Mouse (Mus musculus) small intestine, adult 2 months (tissue): ENCODE measurements around the gene Ckmt1. TPM values are rescaled to one million over a fixed set of nuclear protein-coding genes. Genes with fewer than 3 reads are reported as not detected.

ENCODE experiments used
- H3K27ac ChIP-seq: fragments of 200-500 bp; 2 replicates; pipeline ENCODE4 v1.5.1; 2012; ENCODE audit warnings: low read depth, low read length, control low read depth, inconsistent platforms; ENCODE audit not compliant: insufficient read depth
- H3K27me3 ChIP-seq: fragments of 200-500 bp; 2 replicates; pipeline ENCODE4 v1.6.1; 2012; ENCODE audit warnings: mild to moderate bottlenecking, moderate library complexity, low read length, inconsistent platforms; ENCODE audit not compliant: control insufficient read depth, insufficient read depth
- H3K36me3 ChIP-seq: fragments of 200-500 bp; 2 replicates; pipeline ENCODE4 v1.6.1; 2012; ENCODE audit warnings: mild to moderate bottlenecking, low read length, control low read depth, inconsistent platforms; ENCODE audit not compliant: control insufficient read depth, insufficient read depth
- H3K4me1 ChIP-seq: fragments of 200-500 bp; 2 replicates; pipeline ENCODE4 v1.6.1; 2012; ENCODE audit warnings: low read length, inconsistent platforms, mixed read lengths; ENCODE audit not compliant: control insufficient read depth, insufficient read depth, insufficient read length
- H3K4me3 ChIP-seq: fragments of 200-500 bp; 2 replicates; pipeline ENCODE4 v1.5.1; 2012; ENCODE audit warnings: low read depth, mild to moderate bottlenecking, control low read depth, inconsistent platforms, low read length, moderate library complexity
- CTCF ChIP-seq: fragments of 200-500 bp; IDR thresholded peaks from 2 replicates; pipeline ENCODE4 v1.5.1; 2012; ENCODE audit warnings: low read depth, mild to moderate bottlenecking, control low read depth, inconsistent platforms, low read length, moderate library complexity, mixed read lengths; ENCODE audit not compliant: insufficient replicate concordance, insufficient read length; ENCODE audit errors: extremely low read depth
- POLR2A ChIP-seq: fragments of 200-500 bp; IDR thresholded peaks from 2 replicates; pipeline ENCODE4 v1.6.1; 2012; ENCODE audit warnings: low read depth, mild to moderate bottlenecking, control low read depth, inconsistent platforms, low read length, moderate library complexity
- WGBS: fragments of 180-500 bp; shearing (Covaris S2); methylation state at CpG from one replicate; pipeline ENCODE4 v1.1.7; 2018; 5-methylcytosine and 5-hydroxymethylcytosine counted together
- polyA plus RNA-seq: library from polyadenylated mRNA; depleted of rRNA; stranded (reverse); fragments of >200 nt; gene quantifications from 2 replicates; pipeline ENCODE4 v1.2.3, GENCODE M21; 2012; rRNA removed

The Ckmt1 gene
- polyA plus RNA-seq, result 1,046 and 2,297 TPM in 2 replicates

- peaks cover 17% of the 10 kb centered on the region for H3K36me3 ChIP-seq
- peak within 1 kb of the TSS; percentile 81 for H3K4me3 ChIP-seq
- TF ChIP-seq POLR2A (peak; percentile 83), CTCF (no peak)
- H3K27me3 ChIP-seq, result no peaks in the 10 kb centered on the region
- WGBS, result 13% methylated on average over 5 of the region's 5 CpGs
- H3K27ac ChIP-seq, result peak within 1 kb of the TSS; percentile 99
- H3K4me1 ChIP-seq, result peaks cover 23% of the 10 kb centered on the region
These were observed at the start of gene Ckmt1 for GRCm38 (mm10) chr2:121357494-121357893. Gene Ckmt1, plus strand, starts transcription at chr2:121357714.

- H3K27ac ChIP-seq, result no peak overlapping the region
- peaks cover 15% of the 10 kb centered on the region for H3K36me3 ChIP-seq
- WGBS, result 15% methylated on average over 5 of the region's 5 CpGs
- no peaks in the 10 kb centered on the region for H3K27me3 ChIP-seq
- 0 out of 2 replicates have a peak, but pooled peaks cover 5% of the 10 kb centered on the region for H3K4me1 ChIP-seq
- H3K4me3 ChIP-seq, result peak overlapping the region; percentile 33; the same call in 1 of the 2 replicates
- no peak for TF ChIP-seq CTCF
These were observed 48.5 kb upstream of the Ckmt1 start for GRCm38 (mm10) chr2:121308997-121309416.

- H3K36me3 ChIP-seq, result peaks cover 55% of the 10 kb centered on the region
- no peaks in the 10 kb centered on the region for H3K27me3 ChIP-seq
- no peak overlapping the region for H3K27ac ChIP-seq
- no peaks in the 10 kb centered on the region for H3K4me1 ChIP-seq
- 81% methylated on average over 8 of the region's 8 CpGs for WGBS
- H3K4me3 ChIP-seq, result no peak overlapping the region
- TF ChIP-seq POLR2A, result no peak
- no peak for TF ChIP-seq CTCF
These were observed 41.2 kb upstream of the Ckmt1 start for GRCm38 (mm10) chr2:121316278-121316677.

- no peak overlapping the region for H3K4me3 ChIP-seq
- no peaks in the 10 kb centered on the region for H3K4me1 ChIP-seq
- TF ChIP-seq CTCF (no peak), POLR2A (no peak)
- H3K36me3 ChIP-seq, result peaks cover 57% of the 10 kb centered on the region
- 96% methylated on average over 10 of the region's 10 CpGs for WGBS
- no peaks in the 10 kb centered on the region for H3K27me3 ChIP-seq
- H3K27ac ChIP-seq, result no peak overlapping the region
These were observed 34.5 kb upstream of the Ckmt1 start for GRCm38 (mm10) chr2:121323041-121323440.

GRCm38 (mm10) chr2:121323693-121324470 lies 33.6 kb upstream of the Ckmt1 start:
- WGBS, result 61% methylated on average over 10 of the region's 10 CpGs
- no peak overlapping the region for H3K27ac ChIP-seq

GRCm38 (mm10) chr2:121329492-121329891 lies 28.0 kb upstream of the Ckmt1 start:
- WGBS, result 91% methylated on average over 2 of the region's 2 CpGs
- TF ChIP-seq CTCF (no peak), POLR2A (no peak)
- H3K36me3 ChIP-seq, result peaks cover 59% of the 10 kb centered on the region
- H3K4me1 ChIP-seq, result no peaks in the 10 kb centered on the region
- no peak overlapping the region for H3K27ac ChIP-seq
- H3K27me3 ChIP-seq, result no peaks in the 10 kb centered on the region
- no peak overlapping the region for H3K4me3 ChIP-seq

More at GRCm38 (mm10) chr2:121323693-121324470, 33.6 kb upstream of the Ckmt1 start:
- no peaks in the 10 kb centered on the region for H3K4me1 ChIP-seq
- TF ChIP-seq POLR2A (no peak), CTCF (no peak)
- H3K36me3 ChIP-seq, result peaks cover 53% of the 10 kb centered on the region
- no peak overlapping the region for H3K4me3 ChIP-seq
- H3K27me3 ChIP-seq, result no peaks in the 10 kb centered on the region

GRCm38 (mm10) chr2:121339057-121339456 lies 18.5 kb upstream of the Ckmt1 start:
- Histone ChIP-seq H3K4me3 (no peak overlapping the region), H3K27me3 (no peaks in the 10 kb centered on the region), H3K27ac (no peak overlapping the region), H3K36me3 (peaks cover 59% of the 10 kb centered on the region), H3K4me1 (no peaks in the 10 kb centered on the region)
- no peak for TF ChIP-seq CTCF
- TF ChIP-seq POLR2A, result no peak

GRCm38 (mm10) chr2:121353156-121353555 lies 4.4 kb upstream of the Ckmt1 start:
- TF ChIP-seq POLR2A, result no peak
- no peak for TF ChIP-seq CTCF
- peaks cover 19% of the 10 kb centered on the region for H3K4me1 ChIP-seq
- H3K27ac ChIP-seq, result no peak overlapping the region
- peaks cover 14% of the 10 kb centered on the region for H3K36me3 ChIP-seq
- H3K27me3 ChIP-seq, result no peaks in the 10 kb centered on the region
- H3K4me3 ChIP-seq, result no peak overlapping the region
- 77% methylated on average over 8 of the region's 8 CpGs for WGBS
